Mouse (Mus musculus) spleen, adult 12 weeks (tissue): ENCODE results near the gene Zfp704.

Experiments
- DNase-seq: peaks from one replicate; pipeline ENCODE4 v3.0.0; 2022; ENCODE audit warnings: low spot score

The Zfp704 gene

GRCm38 (mm10) chr3:9423669-9424068 lies 186.2 kb downstream of the Zfp704 start:
- no peak for DNase-seq

- DNase-seq, result no peak
These were observed 201.0 kb downstream of the Zfp704 start for GRCm38 (mm10) chr3:9408896-9409295.

- no peak for DNase-seq
These were observed 202.1 kb downstream of the Zfp704 start for GRCm38 (mm10) chr3:9407801-9408200.

GRCm38 (mm10) chr3:9407119-9407546 lies 202.8 kb downstream of the Zfp704 start:
- no peak for DNase-seq

- no peak for DNase-seq
These were observed 204.5 kb downstream of the Zfp704 start for GRCm38 (mm10) chr3:9405341-9405740.

GRCm38 (mm10) chr3:9403255-9404050 lies 206.4 kb downstream of the Zfp704 start:
- DNase-seq, result no peak

- DNase-seq, result no peak
These were observed 207.0 kb downstream of the Zfp704 start for GRCm38 (mm10) chr3:9402836-9403235.

GRCm38 (mm10) chr3:9402345-9402744 lies 207.5 kb downstream of the Zfp704 start:
- no peak for DNase-seq

GRCm38 (mm10) chr3:9401685-9402084 lies 208.2 kb downstream of the Zfp704 start:
- no peak for DNase-seq

DNA sequence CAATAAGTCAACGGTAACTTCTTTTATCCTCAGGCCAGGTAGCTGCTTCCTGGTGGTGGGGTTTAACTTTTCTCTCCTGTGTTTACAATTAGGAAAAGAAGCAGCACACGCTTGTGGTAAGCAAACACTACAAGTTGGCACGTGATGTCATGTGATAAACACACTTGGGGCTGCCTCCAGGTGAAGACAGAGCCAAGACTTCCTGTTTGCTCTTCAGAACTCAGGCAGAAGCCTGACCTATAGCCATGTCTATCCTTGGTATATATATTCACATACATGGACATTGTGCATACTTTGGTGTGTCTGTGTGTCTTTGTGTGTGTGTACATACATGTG lies 209.0 kb downstream of the Zfp704 start:
- no peak for DNase-seq

- no peak for DNase-seq
These were observed 209.5 kb downstream of the Zfp704 start for GRCm38 (mm10) chr3:9400201-9400885.

- no peak for DNase-seq
These were observed 211.6 kb downstream of the Zfp704 start for GRCm38 (mm10) chr3:9398271-9398670.
